Mouse (Mus musculus) hindbrain, embryonic 15.5 days (tissue): ENCODE results near the gene Tubgcp5. TPM values are rescaled to one million over a fixed set of nuclear protein-coding genes. Genes with fewer than 3 reads are reported as not detected.
"Not testable (repeated sequence)": the region's sequence is repeated elsewhere in the genome, so short reads cannot be mapped to it uniquely, and the experiment has no call there.

Source experiments
- ATAC-seq: fragments of 200-750 bp; cut with Nextera tagmentation; 2 replicates; pipeline ENCODE4 v1.8.0; 2017; ENCODE audit warnings: low read depth, moderate number of reproducible peaks, moderate TSS enrichment; ENCODE audit not compliant: low FRiP score
- H3K27ac ChIP-seq: fragments of 300-500 bp; sonication (generic); replicated peaks from 2 replicates; pipeline ENCODE4 v1.5.1; 2015; ENCODE audit warnings: mild to moderate bottlenecking, inconsistent platforms
- H3K27me3 ChIP-seq: fragments of 300-500 bp; sonication (generic); 2 replicates; pipeline ENCODE4 v1.6.1; 2015; ENCODE audit warnings: control low read depth, inconsistent platforms
- H3K36me3 ChIP-seq: fragments of 300-500 bp; sonication (generic); 2 replicates; pipeline ENCODE4 v1.6.1; 2015; ENCODE audit warnings: control low read depth, inconsistent platforms
- H3K4me1 ChIP-seq: fragments of 300-500 bp; sonication (generic); replicated peaks from 2 replicates; pipeline ENCODE4 v1.6.1; 2015; ENCODE audit warnings: control low read depth, inconsistent platforms
- H3K4me2 ChIP-seq: fragments of 300-500 bp; sonication (generic); 2 replicates; pipeline ENCODE4 v1.6.1; 2015; ENCODE audit warnings: moderate library complexity, mild to moderate bottlenecking, inconsistent platforms
- H3K4me3 ChIP-seq: fragments of 300-500 bp; sonication (generic); 2 replicates; pipeline ENCODE4 v1.5.1; 2015; ENCODE audit warnings: mild to moderate bottlenecking, inconsistent platforms
- H3K9ac ChIP-seq: fragments of 300-500 bp; sonication (generic); 2 replicates; pipeline ENCODE4 v1.6.1; 2015; ENCODE audit warnings: inconsistent platforms
- H3K9me3 ChIP-seq: fragments of 300-500 bp; sonication (generic); 2 replicates; pipeline ENCODE4 v1.6.1; 2016; ENCODE audit warnings: control low read depth, inconsistent platforms
- WGBS: fragments of 180-500 bp; shearing (Covaris S2); methylation state at CpG from one replicate; pipeline ENCODE4 v1.1.7; 2015; 5-methylcytosine and 5-hydroxymethylcytosine counted together
- polyA plus RNA-seq: library from polyadenylated mRNA; unstranded; fragments of >200 nt; fragmentation: Nextera tagmentation; extraction: Ambion mirVana; gene quantifications from 2 replicates; pipeline ENCODE4 v1.2.1, GENCODE M21; 2015

The Tubgcp5 gene
- 35.7 and 38.2 TPM in 2 replicates for polyA plus RNA-seq

GRCm38 (mm10) chr7:55793952-55794603, at the start of gene Tubgcp5:
Gene Tubgcp5 (plus strand): TSS chr7:55794154.
- H3K27ac ChIP-seq: peak within 1 kb of the TSS; percentile 81
- under 1% methylated on average over 51 of the region's 51 CpGs for WGBS
- H3K4me3 ChIP-seq: peak within 1 kb of the TSS; percentile 69
- no peaks in the 10 kb centered on the region for H3K27me3 ChIP-seq
- H3K36me3 ChIP-seq: peaks cover 27% of the 10 kb centered on the region
- H3K4me1 ChIP-seq: peaks cover 16% of the 10 kb centered on the region
- peak; percentile 99 for ATAC-seq
- H3K9me3 ChIP-seq: no peaks in the 10 kb centered on the region
- peak within 1 kb of the TSS; percentile 83 for H3K9ac ChIP-seq
- peak within 1 kb of the TSS; percentile 68 for H3K4me2 ChIP-seq

GRCm38 (mm10) chr7:55744566-55745220, 49.3 kb upstream of the Tubgcp5 start:
- H3K4me2 ChIP-seq: no peak overlapping the region
- H3K36me3 ChIP-seq: no peaks in the 10 kb centered on the region
- no peaks in the 10 kb centered on the region for H3K4me1 ChIP-seq
- no peaks in the 10 kb centered on the region for H3K9me3 ChIP-seq
- ATAC-seq: peak; percentile 78
- H3K27ac ChIP-seq: 0 out of 2 replicates have a peak overlapping the region, but pooled peaks have one; percentile 2
- H3K4me3 ChIP-seq: no peak overlapping the region
- H3K9ac ChIP-seq: no peak overlapping the region
- H3K27me3 ChIP-seq: no peaks in the 10 kb centered on the region
- 34% methylated on average over 10 of the region's 10 CpGs for WGBS

DNA sequence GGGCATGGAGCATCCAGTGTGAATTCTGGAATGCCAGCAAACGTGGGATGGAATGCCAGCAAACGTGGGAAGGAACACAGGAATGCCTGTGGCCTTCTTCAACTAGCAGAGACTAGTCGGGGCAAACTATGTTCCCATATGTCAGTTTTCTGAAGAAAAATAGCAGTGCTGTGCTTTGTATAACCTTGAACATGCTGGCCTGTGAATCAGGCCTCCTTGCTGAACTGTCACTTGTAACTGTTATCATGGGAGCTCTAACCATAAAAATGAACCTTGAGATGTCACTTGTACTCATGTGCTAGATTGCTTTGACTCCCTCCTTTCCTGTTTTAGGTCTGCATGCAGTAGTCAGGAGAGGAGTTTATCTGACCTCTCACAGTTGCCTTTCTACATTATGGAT, 43.1 kb upstream of the Tubgcp5 start:
- no peak for ATAC-seq
- Histone ChIP-seq H3K4me2 (no peak overlapping the region), H3K36me3 (no peaks in the 10 kb centered on the region), H3K9ac (no peak overlapping the region), H3K27me3 (no peaks in the 10 kb centered on the region), H3K9me3 (no peaks in the 10 kb centered on the region), H3K27ac (no peak overlapping the region), H3K4me3 (no peak overlapping the region), H3K4me1 (no peaks in the 10 kb centered on the region)
- 80% methylated on average over 3 of the region's 3 CpGs for WGBS

DNA sequence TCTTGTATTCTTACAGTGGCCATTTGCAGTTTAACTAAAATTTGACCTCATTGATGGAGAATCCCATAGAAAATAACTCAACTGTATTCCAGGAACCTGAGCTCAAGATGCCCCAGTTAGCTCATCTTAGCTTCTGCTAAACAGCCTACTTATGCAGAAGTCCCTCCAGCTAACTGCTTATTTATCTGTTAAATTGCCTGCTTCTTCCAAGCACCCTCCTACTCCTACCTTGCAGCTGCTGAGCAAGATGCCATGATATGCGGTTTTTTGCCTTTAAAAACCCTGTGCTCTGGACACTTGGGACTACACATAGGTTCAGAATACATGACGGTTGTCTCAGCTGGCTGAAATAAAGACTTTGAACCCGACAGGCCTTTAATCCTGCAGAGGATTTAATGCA, 34.6 kb upstream of the Tubgcp5 start:
- Histone ChIP-seq H3K27me3 (no peaks in the 10 kb centered on the region), H3K9ac (no peak overlapping the region), H3K27ac (no peak overlapping the region), H3K4me2 (no peak overlapping the region), H3K4me3 (no peak overlapping the region), H3K36me3 (no peaks in the 10 kb centered on the region), H3K4me1 (no peaks in the 10 kb centered on the region), H3K9me3 (no peaks in the 10 kb centered on the region)
- 69% methylated on average over 3 of the region's 3 CpGs for WGBS
- ATAC-seq: no peak

GRCm38 (mm10) chr7:55767926-55768325, 26.0 kb upstream of the Tubgcp5 start, which contains the start of gene Siglech:
Gene Siglech (plus strand): TSS chr7:55768178.
- Histone ChIP-seq H3K9ac (no peak within 1 kb of the TSS), H3K4me3 (no peak within 1 kb of the TSS), H3K4me2 (no peak within 1 kb of the TSS), H3K27me3 (no peaks in the 10 kb centered on the region), H3K36me3 (no peaks in the 10 kb centered on the region), H3K4me1 (no peaks in the 10 kb centered on the region), H3K9me3 (no peaks in the 10 kb centered on the region), H3K27ac (no peak within 1 kb of the TSS)
- no peak for ATAC-seq
- WGBS: 39% methylated on average over 3 of the region's 3 CpGs

- ATAC-seq: no peak
- Histone ChIP-seq H3K4me1 (no peaks in the 10 kb centered on the region), H3K27me3 (no peaks in the 10 kb centered on the region), H3K9me3 (no peaks in the 10 kb centered on the region), H3K36me3 (no peaks in the 10 kb centered on the region), H3K27ac (no peak overlapping the region), H3K4me2 (no peak overlapping the region), H3K9ac (no peak overlapping the region), H3K4me3 (no peak overlapping the region)
- 65% methylated on average over 4 of the region's 4 CpGs for whole genome bisulfite sequencing
Measured at GRCm38 (mm10) chr7:55780011-55780410, 13.9 kb upstream of the Tubgcp5 start.

DNA sequence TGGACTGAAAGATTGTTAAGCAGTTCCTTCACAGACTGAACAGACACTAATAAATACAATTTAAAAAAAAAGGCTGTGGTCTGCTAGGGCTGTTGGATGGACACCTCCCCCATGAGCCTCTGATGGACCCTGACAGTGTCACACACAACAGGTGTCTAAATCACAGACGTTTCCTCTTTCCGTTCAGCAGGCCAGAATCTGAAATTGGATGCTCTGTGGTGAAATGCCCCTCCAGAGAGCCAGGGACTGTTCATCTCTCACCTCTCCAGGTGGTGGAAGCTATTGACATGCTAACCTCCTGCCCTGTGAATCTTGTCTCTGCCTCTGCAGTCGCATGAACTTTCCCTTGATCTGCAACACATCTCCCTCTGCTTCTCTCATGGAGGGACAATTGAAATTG, 11.5 kb upstream of the Tubgcp5 start:
- Histone ChIP-seq H3K4me1 (no peaks in the 10 kb centered on the region), H3K27me3 (no peaks in the 10 kb centered on the region), H3K4me3 (no peak overlapping the region), H3K9ac (no peak overlapping the region), H3K27ac (no peak overlapping the region), H3K4me2 (no peak overlapping the region), H3K9me3 (no peaks in the 10 kb centered on the region), H3K36me3 (no peaks in the 10 kb centered on the region)
- ATAC-seq: no peak
- 68% methylated on average over 3 of the region's 3 CpGs for whole genome bisulfite sequencing

DNA sequence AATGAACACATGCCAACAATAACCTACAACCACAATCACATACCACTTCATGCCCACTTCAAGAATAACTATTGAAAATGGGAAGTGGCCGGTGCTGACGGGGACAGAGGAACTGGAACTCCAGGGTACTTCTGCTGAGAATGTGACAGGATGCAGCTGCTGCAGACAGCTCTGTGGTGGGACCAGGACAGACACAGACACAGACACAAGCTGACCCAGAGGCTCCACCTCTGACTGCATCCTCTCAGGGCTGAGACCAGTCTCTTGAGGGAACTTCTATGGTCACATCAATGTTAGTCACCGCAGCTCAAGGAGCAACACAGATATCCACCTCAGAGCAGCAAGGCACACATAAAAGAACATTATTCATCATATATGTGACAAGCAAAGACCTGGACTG, 9.4 kb upstream of the Tubgcp5 start:
- no peak overlapping the region for H3K4me3 ChIP-seq

DNA sequence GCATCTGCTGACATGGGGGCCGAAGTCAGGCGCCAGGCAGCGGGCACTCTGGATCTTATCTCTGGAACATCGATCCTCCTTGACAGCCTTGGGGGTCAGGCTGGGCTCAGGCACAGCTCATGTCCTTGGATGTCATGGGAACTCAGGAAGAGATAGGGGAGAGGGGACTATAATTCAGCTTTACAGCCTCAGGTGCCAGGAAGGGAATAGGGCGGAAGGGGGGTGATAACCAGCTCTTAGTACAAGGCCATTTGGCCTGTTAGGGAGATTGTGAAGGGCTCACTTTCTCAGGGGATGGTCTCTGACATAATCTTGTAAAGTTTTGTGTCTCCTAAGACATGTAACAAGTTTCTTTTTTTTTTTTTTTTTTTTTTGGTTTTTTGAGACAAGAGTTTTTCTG, 3.4 kb upstream of the Tubgcp5 start:
- WGBS: 87% methylated on average over 5 of the region's 5 CpGs
- H3K4me3 ChIP-seq, ATAC-seq, H3K27me3 ChIP-seq, H3K27ac ChIP-seq, H3K4me2 ChIP-seq, H3K36me3 ChIP-seq, H3K9ac ChIP-seq, H3K9me3 ChIP-seq: not testable (repeated sequence)
- peaks cover 15% of the 10 kb centered on the region for H3K4me1 ChIP-seq

More for the DNA sequence above, 9.4 kb upstream of the Tubgcp5 start:
- H3K4me2 ChIP-seq: no peak overlapping the region
- WGBS: 90% methylated on average over 3 of the region's 3 CpGs
- H3K9me3 ChIP-seq: no peaks in the 10 kb centered on the region
- H3K27me3 ChIP-seq: no peaks in the 10 kb centered on the region
- H3K27ac ChIP-seq: no peak overlapping the region
- H3K4me1 ChIP-seq: no peaks in the 10 kb centered on the region
- H3K9ac ChIP-seq: no peak overlapping the region
- no peak for ATAC-seq
- no peaks in the 10 kb centered on the region for H3K36me3 ChIP-seq

DNA sequence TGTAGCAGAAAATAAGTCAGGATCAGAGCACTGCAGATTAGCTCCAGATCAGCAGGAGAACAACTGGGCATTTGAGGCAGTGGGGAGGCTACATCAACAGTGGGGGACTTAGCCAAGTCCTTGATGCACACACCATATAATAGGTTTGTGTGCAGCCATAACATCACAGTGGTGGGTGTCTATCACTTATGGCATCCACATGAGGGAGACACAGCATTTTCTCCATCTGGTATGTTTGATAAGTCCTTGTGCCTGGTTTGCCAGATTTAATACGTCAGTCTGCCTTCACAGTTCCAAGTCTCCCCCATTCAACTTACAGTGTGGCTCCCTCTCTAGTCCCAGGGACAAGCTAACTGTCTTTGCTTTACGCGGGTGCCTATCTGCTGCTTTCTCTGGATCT, 1.7 kb upstream of the Tubgcp5 start:
- Histone ChIP-seq H3K4me2 (no peak overlapping the region), H3K36me3 (peaks cover 14% of the 10 kb centered on the region), H3K4me3 (no peak overlapping the region), H3K27me3 (no peaks in the 10 kb centered on the region), H3K9ac (no peak overlapping the region), H3K4me1 (peaks cover 16% of the 10 kb centered on the region), H3K9me3 (no peaks in the 10 kb centered on the region), H3K27ac (no peak overlapping the region)
- no peak for ATAC-seq
- WGBS: 62% methylated on average over 3 of the region's 3 CpGs

GRCm38 (mm10) chr7:55793236-55793951, 560 bp upstream of the Tubgcp5 start:
- Histone ChIP-seq H3K4me1 (peaks cover 16% of the 10 kb centered on the region), H3K4me2 (peak overlapping the region; percentile 68), H3K36me3 (peaks cover 23% of the 10 kb centered on the region), H3K4me3 (peak overlapping the region; percentile 69), H3K9ac (peak overlapping the region; percentile 83), H3K27me3 (no peaks in the 10 kb centered on the region), H3K9me3 (no peaks in the 10 kb centered on the region), H3K27ac (peak overlapping the region; percentile 81)
- WGBS: 37% methylated on average over 13 of the region's 13 CpGs
- peak; percentile 58 for ATAC-seq

DNA sequence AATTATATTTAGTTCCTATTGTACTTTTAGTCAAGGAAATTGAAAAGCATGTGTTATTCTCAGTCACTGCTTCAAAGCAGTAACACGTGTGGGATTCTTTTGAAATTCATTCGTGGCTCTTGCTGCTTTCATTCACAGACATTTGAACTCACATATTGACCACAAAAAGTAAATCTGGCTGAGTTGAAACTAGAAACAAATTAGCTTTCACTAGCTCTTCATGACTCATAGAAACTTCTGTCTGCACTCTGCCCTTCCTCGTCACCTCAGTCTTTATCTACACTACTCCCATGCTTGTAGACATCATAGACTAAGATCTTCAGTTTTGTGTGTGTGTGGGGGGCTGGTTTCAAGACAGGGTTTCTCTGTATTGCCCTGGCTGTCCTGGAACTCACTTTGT, 6.0 kb downstream of the Tubgcp5 start:
- Histone ChIP-seq H3K9ac (no peak overlapping the region), H3K27ac (no peak overlapping the region), H3K4me3 (no peak overlapping the region), H3K9me3 (no peaks in the 10 kb centered on the region), H3K4me1 (peaks cover 7% of the 10 kb centered on the region), H3K4me2 (no peak overlapping the region), H3K36me3 (peaks cover 75% of the 10 kb centered on the region), H3K27me3 (no peaks in the 10 kb centered on the region)
- ATAC-seq: no peak
- 91% methylated on average over 3 of the region's 3 CpGs for WGBS
